Mouse (Mus musculus) c-Kit-positive CD71-negative TER-119-negative erythroid progenitor cells, embryonic 14.5 days (primary cell): Measurements from ENCODE around the gene Camsap1.
A peak's percentile ranks its signal among the peaks of the same experiment; 100 is the strongest.

Experiments
- DNase-seq: peaks from one replicate; pipeline ENCODE4 v3.0.0-alpha.2; 2013; ENCODE audit warnings: low read depth

Gene Camsap1

GRCm38 (mm10) chr2:25978997-25979396, 4.1 kb downstream of the Camsap1 start:
- DNase-seq = no peak

GRCm38 (mm10) chr2:25977587-25978239, 5.4 kb downstream of the Camsap1 start:
- no peak for DNase-seq

GRCm38 (mm10) chr2:25975141-25975770, 7.8 kb downstream of the Camsap1 start:
- no peak for DNase-seq

DNA sequence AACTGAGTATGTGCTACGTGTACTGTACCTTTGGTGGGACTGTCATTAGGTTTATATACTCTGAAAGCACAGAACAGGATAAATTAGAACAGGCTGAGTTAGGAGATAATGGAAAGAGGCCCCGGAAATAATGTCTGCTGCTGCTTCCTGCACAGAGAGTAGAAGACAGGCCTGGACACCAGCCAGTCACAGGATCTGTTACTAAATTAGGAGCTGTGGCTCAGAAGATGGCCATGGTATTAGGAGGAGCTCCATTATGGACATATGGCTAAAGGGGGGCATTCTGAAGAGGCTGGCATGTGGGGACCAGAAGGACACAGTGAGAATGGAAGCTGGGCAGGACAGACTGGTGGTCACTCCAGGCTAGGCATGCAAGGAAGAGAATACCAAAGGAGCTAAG, 12.7 kb downstream of the Camsap1 start:
- no peak for DNase-seq

DNA sequence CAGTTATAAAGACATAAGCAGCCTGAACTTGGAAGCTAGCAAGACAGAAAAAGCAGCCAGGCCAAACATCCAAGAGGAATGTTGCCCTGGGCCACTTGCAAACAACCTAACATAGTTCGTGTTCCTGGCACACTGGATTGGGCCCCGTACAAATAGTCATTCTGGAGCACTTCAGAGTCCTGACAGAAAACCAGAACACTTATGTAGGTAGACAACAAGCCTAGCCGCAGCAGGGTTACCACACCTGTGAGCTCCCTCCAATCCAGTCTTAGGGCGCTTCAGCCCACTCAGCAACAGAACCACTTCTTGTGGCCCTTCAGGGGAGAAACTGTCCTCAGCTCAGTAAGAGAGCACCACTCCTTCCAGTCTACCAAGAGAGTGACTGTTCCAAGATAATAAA, 13.8 kb downstream of the Camsap1 start:
- DNase-seq = no peak

DNA sequence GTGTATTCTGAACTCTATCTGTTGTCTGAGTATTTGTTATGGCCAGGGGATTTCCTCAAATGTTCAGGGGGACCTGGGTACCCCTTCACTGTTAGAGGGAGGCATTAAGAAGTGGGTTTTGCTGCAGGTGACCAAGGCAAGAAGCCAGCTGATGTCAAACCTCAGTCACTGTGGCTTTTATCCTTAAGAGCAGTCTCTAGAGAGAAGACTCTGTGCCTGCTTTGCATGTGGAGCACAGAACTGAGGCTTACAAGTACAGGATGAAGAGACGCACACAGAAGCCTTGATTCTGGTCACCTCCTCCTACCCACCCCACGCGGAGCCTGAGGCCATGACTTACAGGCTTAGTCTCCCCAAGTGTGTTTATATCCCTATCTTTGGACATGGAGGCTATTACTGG, 33.8 kb downstream of the Camsap1 start:
- no peak for DNase-seq

GRCm38 (mm10) chr2:25947950-25948349, 35.1 kb downstream of the Camsap1 start:
- DNase-seq = no peak

- no peak for DNase-seq
Measured at GRCm38 (mm10) chr2:25943822-25944221, 39.3 kb downstream of the Camsap1 start.

DNA sequence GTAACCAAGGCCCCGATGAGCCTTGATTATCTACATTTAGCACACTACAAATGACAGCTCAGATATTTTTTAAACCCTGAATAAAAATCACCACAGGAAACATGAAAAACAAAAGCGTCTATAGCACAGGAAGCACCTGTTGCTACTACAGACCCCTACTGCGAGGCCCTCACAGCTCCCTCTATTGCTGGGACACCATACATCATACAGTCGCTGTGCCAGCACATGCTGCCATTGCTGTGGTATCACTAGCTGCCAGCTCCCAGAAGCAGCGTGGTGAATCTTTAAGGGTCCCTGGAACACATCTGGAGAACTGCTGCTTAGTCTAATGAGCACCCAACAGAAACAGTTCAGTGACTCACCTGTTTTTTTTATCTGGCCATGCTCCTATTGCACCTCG, 42.6 kb downstream of the Camsap1 start:
- DNase-seq = no peak

DNA sequence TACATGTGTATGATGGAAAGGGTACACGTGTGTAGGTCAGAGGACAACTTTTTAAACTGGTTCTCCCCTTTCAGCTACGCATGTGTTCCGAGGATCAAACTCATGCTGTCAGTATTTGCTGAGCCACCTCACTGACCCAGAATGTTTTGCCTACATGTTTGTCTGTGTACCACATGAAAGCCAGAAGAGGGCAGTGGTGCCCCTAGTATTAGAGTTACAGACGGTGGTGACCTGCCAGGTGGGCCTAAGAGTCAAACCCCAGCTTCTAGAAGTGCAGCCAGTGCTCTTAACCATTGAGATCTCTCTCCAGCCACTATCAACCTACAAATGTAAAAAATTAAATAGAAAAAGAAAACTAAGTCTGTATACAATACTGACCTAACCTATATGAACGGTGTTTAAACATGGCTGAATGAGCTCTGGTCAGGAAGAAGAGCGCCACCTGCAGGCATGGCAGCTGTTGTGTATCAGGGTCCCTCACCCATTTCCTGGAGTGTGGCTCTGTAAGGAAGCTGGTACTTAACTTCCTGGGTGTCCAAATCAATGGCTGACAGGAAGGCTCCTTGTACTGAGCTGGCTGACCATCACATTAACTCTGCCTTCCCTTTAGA, 51.7 kb downstream of the Camsap1 start:
- DNase-seq = peak; percentile 43

- DNase-seq = no peak
Measured at GRCm38 (mm10) chr2:25927821-25928220, 55.3 kb downstream of the Camsap1 start.

DNA sequence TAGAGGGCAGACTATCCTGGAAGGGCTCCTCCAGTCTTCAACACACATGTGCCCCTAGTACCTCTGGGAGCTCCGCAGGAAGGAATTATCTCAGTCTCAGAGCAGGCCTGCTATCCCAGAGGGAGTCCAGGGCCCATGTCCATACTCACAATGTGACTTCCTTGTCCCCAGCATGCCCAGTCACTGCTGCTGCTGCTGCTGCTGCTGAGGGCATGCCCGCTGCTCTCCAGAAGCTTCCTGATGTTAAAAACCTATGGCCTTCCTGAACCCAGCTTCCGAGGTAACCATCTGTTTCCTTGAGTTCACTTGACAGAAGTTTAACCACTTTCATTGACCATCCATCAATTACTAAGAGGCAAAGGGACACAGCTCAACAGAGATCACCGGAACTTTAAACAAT, 58.1 kb downstream of the Camsap1 start:
- DNase-seq = no peak

- no peak for DNase-seq
Measured at GRCm38 (mm10) chr2:25923799-25924198, 59.3 kb downstream of the Camsap1 start.

- no peak for DNase-seq
Measured at GRCm38 (mm10) chr2:25919972-25920371, 63.1 kb downstream of the Camsap1 start.

DNA sequence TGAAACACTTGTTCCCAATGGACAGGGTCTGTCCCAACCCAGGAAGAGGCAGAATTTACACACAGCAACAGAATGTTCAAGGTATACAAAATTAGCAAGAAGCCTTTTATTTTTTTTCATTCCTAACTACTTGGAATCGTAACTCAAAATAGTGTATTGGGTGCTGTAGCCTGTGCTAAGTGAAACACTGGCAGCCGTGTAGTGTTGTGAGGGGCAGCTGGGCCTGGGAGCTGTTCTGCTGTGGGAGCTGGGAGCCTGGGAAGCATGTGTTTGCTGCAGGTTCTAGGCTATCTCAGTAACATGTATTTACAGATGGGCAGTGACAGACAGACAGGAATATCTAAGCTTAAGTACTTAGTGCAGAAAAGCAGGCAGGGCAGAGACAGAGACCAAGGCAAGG, 64.7 kb downstream of the Camsap1 start:
- DNase-seq = no peak

DNA sequence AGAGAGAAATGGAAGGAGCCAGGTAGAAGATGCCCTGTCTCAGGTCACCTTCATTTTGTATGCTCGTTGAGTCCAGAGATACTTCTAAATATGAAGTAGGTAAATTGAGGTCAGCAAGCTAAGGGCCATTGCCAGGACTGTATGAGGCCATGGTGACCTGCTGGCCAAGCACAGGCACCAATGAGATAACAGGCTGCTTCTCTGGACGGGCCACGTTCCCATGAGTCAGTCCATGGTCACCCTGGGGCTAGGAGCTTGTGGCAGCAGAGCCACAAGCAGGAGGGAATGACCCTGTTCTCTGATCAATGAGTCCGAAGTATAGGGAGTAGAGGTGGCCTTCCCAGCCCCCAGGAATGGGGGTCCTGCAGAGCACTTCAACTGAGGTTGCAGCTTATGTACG, 68.3 kb downstream of the Camsap1 start:
- no peak for DNase-seq

DNA sequence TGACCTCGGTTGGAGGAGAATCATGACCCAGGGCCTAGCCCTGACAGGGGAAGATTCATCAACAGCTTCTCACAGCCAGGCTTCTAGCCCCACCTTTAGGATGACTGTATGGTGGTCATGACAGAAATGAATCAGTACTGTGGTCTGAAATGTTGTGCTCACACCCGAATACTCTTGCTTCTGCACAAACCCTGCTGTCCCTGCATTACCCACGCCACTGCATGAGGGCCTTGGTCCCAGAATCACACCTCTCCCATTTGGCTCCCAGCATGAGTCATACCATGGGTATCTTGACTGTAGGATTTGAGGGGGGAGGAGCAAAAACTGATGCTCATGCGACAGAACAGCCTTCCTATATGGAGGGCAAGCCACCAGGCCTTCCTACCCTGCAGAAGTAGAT, 68.9 kb downstream of the Camsap1 start:
- DNase-seq = no peak

DNA sequence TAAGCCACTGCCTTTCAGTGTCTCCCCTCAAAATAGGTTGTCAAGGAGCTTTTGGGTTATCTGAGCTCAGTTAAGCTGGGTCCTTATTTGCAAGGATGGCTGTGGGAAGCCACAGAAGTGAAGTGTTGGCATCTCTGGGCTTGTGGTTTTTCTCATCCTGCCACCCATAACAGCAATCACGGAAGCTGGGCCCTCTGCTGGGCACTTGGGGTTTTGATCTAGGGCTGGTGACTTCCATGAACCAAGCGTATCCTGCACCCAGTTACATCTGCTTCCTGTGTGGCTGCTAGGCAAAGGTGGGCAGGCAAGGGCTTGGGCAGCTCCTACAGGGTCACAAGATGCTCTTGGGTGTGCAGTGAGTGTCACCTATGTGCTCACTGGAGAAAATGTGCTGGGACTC, 69.8 kb downstream of the Camsap1 start:
- peak; percentile 36 for DNase-seq

DNA sequence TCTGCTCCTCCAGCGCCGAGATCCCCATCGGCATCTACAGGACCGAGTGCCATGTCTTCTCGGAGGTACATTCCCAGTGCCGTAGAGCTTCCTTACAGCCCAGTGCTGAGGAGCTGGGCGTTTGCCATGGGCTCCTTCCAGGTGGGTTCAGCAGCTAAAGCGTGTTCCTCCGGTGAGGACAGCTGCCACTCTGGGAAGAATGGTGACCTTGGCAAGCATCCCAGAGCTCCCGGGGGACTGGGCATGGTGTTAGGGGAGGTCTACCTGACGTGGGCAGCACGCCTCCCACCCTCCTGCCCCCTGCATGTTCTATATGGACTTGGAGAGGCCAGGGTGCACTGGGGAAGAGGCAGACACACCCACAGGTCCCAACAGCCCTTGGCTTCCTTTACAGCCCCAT, 73.2 kb downstream of the Camsap1 start:
- no peak for DNase-seq

DNA sequence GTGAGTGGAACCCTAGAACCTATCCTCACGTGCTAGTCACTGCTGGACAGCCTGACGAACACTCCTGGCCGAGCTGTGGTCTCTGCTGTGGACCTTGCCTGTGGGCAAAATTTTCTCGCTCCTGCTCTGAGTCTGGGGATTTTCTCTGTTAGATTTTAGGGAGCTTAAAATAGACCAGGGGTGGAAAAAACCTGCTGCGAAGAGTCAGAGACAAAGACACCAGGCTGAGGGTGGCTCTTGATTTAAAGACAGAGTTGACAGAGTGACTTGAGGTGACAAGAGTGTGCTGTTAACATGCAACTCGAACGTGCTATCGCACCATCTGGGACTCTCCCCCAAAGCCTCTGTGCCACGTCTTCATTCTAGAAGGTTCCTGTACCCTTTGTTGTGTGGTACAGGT, 84.1 kb downstream of the Camsap1 start:
- no peak for DNase-seq

- DNase-seq = no peak
Measured at GRCm38 (mm10) chr2:25892440-25892839, 90.6 kb downstream of the Camsap1 start.

DNA sequence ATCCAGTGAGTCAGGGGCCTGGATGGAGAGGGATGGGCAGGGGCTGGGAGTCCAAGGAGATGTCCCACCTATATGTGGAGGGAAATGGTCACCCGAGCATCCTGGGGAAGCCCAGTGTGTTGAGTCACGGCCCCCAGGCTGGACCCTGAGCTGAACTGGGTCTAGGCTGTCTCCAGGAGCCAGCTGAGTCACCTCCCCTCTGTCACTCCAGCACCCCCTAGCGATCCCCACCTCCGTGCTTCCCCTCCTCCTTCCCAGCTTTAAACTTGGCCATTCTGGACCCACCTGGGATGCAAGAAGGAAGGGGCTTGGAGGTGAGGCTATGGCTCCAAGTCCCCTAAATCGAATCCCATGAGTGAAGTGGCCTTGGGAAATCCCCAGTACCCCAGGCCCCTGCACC, 94.9 kb downstream of the Camsap1 start:
- no peak for DNase-seq

- no peak for DNase-seq
Measured at GRCm38 (mm10) chr2:25887226-25887625, 95.9 kb downstream of the Camsap1 start.

GRCm38 (mm10) chr2:25884756-25885155, 98.3 kb downstream of the Camsap1 start:
- DNase-seq = no peak
